Mouse (Mus musculus) liver, postnatal 0 days (tissue): ENCODE results near the gene Hspb11. TPM values are rescaled to one million over a fixed set of nuclear protein-coding genes. Genes with fewer than 3 reads are reported as not detected.

Experiments used
- ATAC-seq: fragments of 200-750 bp; cut with Nextera tagmentation; 2 replicates; pipeline ENCODE4 v1.8.0; 2017; ENCODE audit warnings: mild to moderate bottlenecking, moderate library complexity
- DNase-seq: peaks from one replicate; pipeline ENCODE4 v3.0.0-alpha.2; 2016
- H3K27ac ChIP-seq: fragments of 300-500 bp; sonication (generic); 2 replicates; pipeline ENCODE4 v1.5.1; 2014; ENCODE audit warnings: antibody characterized with exemption, moderate library complexity, mild to moderate bottlenecking, low read depth
- H3K27me3 ChIP-seq: fragments of 300-500 bp; sonication (generic); 2 replicates; pipeline ENCODE4 v1.6.1; 2014; ENCODE audit warnings: low read length, control low read depth, mixed read lengths; ENCODE audit not compliant: insufficient read depth
- H3K36me3 ChIP-seq: fragments of 300-500 bp; sonication (generic); replicated peaks from 2 replicates; pipeline ENCODE4 v1.6.1; 2014; ENCODE audit warnings: mild to moderate bottlenecking, control low read depth, low read length, moderate library complexity, mixed read lengths; ENCODE audit not compliant: insufficient read depth
- H3K4me1 ChIP-seq: fragments of 300-500 bp; sonication (generic); 2 replicates; pipeline ENCODE4 v1.6.1; 2014; ENCODE audit warnings: antibody characterized with exemption, mild to moderate bottlenecking, control low read depth; ENCODE audit not compliant: insufficient read depth
- H3K4me2 ChIP-seq: fragments of 300-500 bp; sonication (generic); 2 replicates; pipeline ENCODE4 v1.6.1; 2014; ENCODE audit warnings: low read depth, mild to moderate bottlenecking, low read length, moderate library complexity, mixed read lengths
- H3K4me3 ChIP-seq: fragments of 300-500 bp; sonication (generic); 2 replicates; pipeline ENCODE4 v1.5.1; 2014; ENCODE audit warnings: low read depth, low read length
- H3K9ac ChIP-seq: fragments of 300-500 bp; sonication (generic); replicated peaks from 2 replicates; pipeline ENCODE4 v1.6.1; 2014; ENCODE audit warnings: mild to moderate bottlenecking, moderate library complexity
- H3K9me3 ChIP-seq: fragments of 300-500 bp; sonication (generic); 2 replicates; pipeline ENCODE4 v1.6.1; 2016; ENCODE audit warnings: mild to moderate bottlenecking, control low read depth, low read length, mixed read lengths
- CTCF ChIP-seq: sonication (generic); IDR thresholded peaks from 2 replicates; pipeline ENCODE4 v1.5.1; 2016; ENCODE audit warnings: antibody characterized with exemption, low read depth
- EP300 ChIP-seq: IDR thresholded peaks from 2 replicates; pipeline ENCODE4 v1.6.1; 2016; ENCODE audit warnings: antibody characterized with exemption, low read depth, mild to moderate bottlenecking
- WGBS: fragments of 180-500 bp; shearing (Covaris S2); extraction: QIAGEN DNeasy Blood & Tissue Kit; methylation state at CpG from one replicate; pipeline ENCODE4 v1.1.7; 2014; ENCODE audit not compliant: insufficient replicate concordance; 5-methylcytosine and 5-hydroxymethylcytosine counted together
- polyA plus RNA-seq: library from polyadenylated mRNA; unstranded; fragments of >200 nt; fragmentation: Nextera tagmentation; extraction: Ambion mirVana; gene quantifications from 2 replicates; pipeline ENCODE4 v1.2.1, GENCODE M21; 2015

Gene Hspb11
- polyA plus RNA-seq, 1 experiment from 2014 or later = 18.1 TPM

GRCm38 (mm10) chr4:107291611-107292272 is 38.3 kb downstream of the Hspb11 start:
- H3K4me1 ChIP-seq = peaks cover 2% of the 10 kb centered on the region; the same call in 1 of the 2 replicates
- no peaks in the 10 kb centered on the region for H3K36me3 ChIP-seq
- H3K9me3 ChIP-seq = no peaks in the 10 kb centered on the region
- WGBS = 80% methylated on average over 7 of the region's 7 CpGs
- ATAC-seq (no peak), DNase-seq (no peak)
- no peak overlapping the region for H3K4me3 ChIP-seq
- H3K27me3 ChIP-seq = no peaks in the 10 kb centered on the region
- H3K4me2 ChIP-seq = no peak overlapping the region
- no peak for TF ChIP-seq CTCF
- TF ChIP-seq EP300 = no peak
- no peak overlapping the region for H3K27ac ChIP-seq
- H3K9ac ChIP-seq = no peak overlapping the region

- H3K27me3 ChIP-seq = no peaks in the 10 kb centered on the region
- no peaks in the 10 kb centered on the region for H3K9me3 ChIP-seq
- no peak overlapping the region for H3K9ac ChIP-seq
- peaks cover 2% of the 10 kb centered on the region; the same call in 1 of the 2 replicates for H3K4me1 ChIP-seq
- DNase-seq (no peak), ATAC-seq (no peak)
- no peak overlapping the region for H3K4me2 ChIP-seq
- H3K27ac ChIP-seq = no peak overlapping the region
- no peaks in the 10 kb centered on the region for H3K36me3 ChIP-seq
- TF ChIP-seq CTCF = no peak
- TF ChIP-seq EP300 = no peak
- no peak overlapping the region for H3K4me3 ChIP-seq
- 33% methylated on average over 4 of the region's 4 CpGs for WGBS
These were observed 38.9 kb downstream of the Hspb11 start for GRCm38 (mm10) chr4:107292273-107292662.

GRCm38 (mm10) chr4:107298071-107298606 is 44.7 kb downstream of the Hspb11 start:
- no peak for ATAC-seq
- 75% methylated on average over 8 of the region's 8 CpGs for WGBS
- H3K27ac ChIP-seq = no peak overlapping the region
- H3K9ac ChIP-seq = no peak overlapping the region
- no peak for TF ChIP-seq EP300
- no peak for TF ChIP-seq CTCF
- peaks cover 12% of the 10 kb centered on the region for H3K4me1 ChIP-seq
- H3K27me3 ChIP-seq = no peaks in the 10 kb centered on the region
- no peaks in the 10 kb centered on the region for H3K9me3 ChIP-seq
- H3K36me3 ChIP-seq = no peaks in the 10 kb centered on the region
- DNase-seq = no peak
- H3K4me3 ChIP-seq = no peak overlapping the region
- H3K4me2 ChIP-seq = no peak overlapping the region

- no peak for DNase-seq
- no peak for ATAC-seq
- Histone ChIP-seq H3K36me3 (no peaks in the 10 kb centered on the region), H3K27me3 (no peaks in the 10 kb centered on the region), H3K4me2 (no peak overlapping the region), H3K4me1 (peaks cover 12% of the 10 kb centered on the region), H3K4me3 (no peak overlapping the region), H3K9ac (no peak overlapping the region), H3K9me3 (no peaks in the 10 kb centered on the region), H3K27ac (no peak overlapping the region)
- no peak for TF ChIP-seq CTCF
- TF ChIP-seq EP300 = no peak
- 75% methylated on average over 7 of the region's 7 CpGs for WGBS
These were observed 46.5 kb downstream of the Hspb11 start for GRCm38 (mm10) chr4:107299779-107300340.

GRCm38 (mm10) chr4:107300371-107300770 is 47.0 kb downstream of the Hspb11 start:
- TF ChIP-seq CTCF (no peak), EP300 (no peak)
- no peak for DNase-seq

GRCm38 (mm10) chr4:107300902-107301555 is 47.6 kb downstream of the Hspb11 start:
- Histone ChIP-seq H3K27me3 (no peaks in the 10 kb centered on the region), H3K4me1 (peaks cover 12% of the 10 kb centered on the region), H3K4me2 (no peak overlapping the region), H3K9me3 (no peaks in the 10 kb centered on the region), H3K27ac (no peak overlapping the region), H3K4me3 (no peak overlapping the region), H3K36me3 (no peaks in the 10 kb centered on the region), H3K9ac (no peak overlapping the region)
- no peak for ATAC-seq
- TF ChIP-seq CTCF = no peak
- TF ChIP-seq EP300 = no peak
- 96% methylated on average over 1 of the region's 1 CpGs for WGBS
- DNase-seq = no peak

More at GRCm38 (mm10) chr4:107300371-107300770, 47.0 kb downstream of the Hspb11 start:
- WGBS = 46% methylated on average over 4 of the region's 4 CpGs
- H3K27ac ChIP-seq = no peak overlapping the region
- no peak for ATAC-seq
- H3K4me3 ChIP-seq = no peak overlapping the region
- peaks cover 12% of the 10 kb centered on the region for H3K4me1 ChIP-seq
- no peaks in the 10 kb centered on the region for H3K36me3 ChIP-seq
- no peaks in the 10 kb centered on the region for H3K27me3 ChIP-seq
- H3K9me3 ChIP-seq = no peaks in the 10 kb centered on the region
- no peak overlapping the region for H3K9ac ChIP-seq
- no peak overlapping the region for H3K4me2 ChIP-seq
